Mouse (Mus musculus) brain, embryonic 14.5 days (tissue): ENCODE measurements at regions not wholly inside any gene's neighbourhood (a gene's known extent, or its start where the extent isn't known, plus 50 kb on each side); places are given as distances from the start of the nearest gene placed in this dataset.

ENCODE experiments used
- CTCF ChIP-seq: fragments of 200-500 bp; IDR thresholded peaks from 2 replicates; pipeline ENCODE4 v1.5.1; 2012; ENCODE audit warnings: inconsistent platforms, mild to moderate bottlenecking, moderate library complexity, borderline replicate concordance; ENCODE audit not compliant: insufficient read depth, insufficient read length; ENCODE audit errors: extremely low read depth
- POLR2A ChIP-seq: fragments of 200-500 bp; IDR thresholded peaks from 2 replicates; pipeline ENCODE4 v1.6.1; 2012; ENCODE audit warnings: mild to moderate bottlenecking, inconsistent platforms, borderline replicate concordance; ENCODE audit not compliant: poor library complexity, insufficient read depth, insufficient read length, severe bottlenecking; ENCODE audit errors: extremely low read depth

DNA sequence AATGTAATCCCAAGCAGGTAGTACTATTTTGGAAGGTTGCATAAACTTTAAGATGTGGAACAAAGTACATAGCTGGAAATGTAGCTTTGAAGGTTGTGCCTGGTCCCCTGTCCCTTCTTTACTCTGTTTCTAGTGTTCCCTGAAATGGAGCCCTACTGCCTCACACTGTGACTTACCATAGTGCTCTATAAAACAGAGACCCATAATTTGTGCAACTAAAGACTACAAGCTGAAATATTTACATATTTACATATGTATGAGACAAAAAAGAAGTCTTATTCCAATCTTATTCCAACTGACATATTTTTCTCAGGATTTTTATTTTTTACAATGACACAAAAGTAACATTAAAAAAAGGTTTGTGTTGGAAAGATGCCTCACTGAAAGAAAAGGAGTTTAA is 1285.6 kb downstream of the Pla2g4a start:
- no peak for TF ChIP-seq POLR2A
- no peak for TF ChIP-seq CTCF
